Comparison of ENCODE assay signal across 15 mouse cellular contexts in genomic region chr8:46988366-46988765, GRCm38 (mm10).
"Had no signal": no experiment of that assay in that cellular context is flagged by ENCODE, and none has a peak within 500 bp of the region (broad histone marks: within the 10 kb centered on the region; RNA-seq: fewer than 3 reads in every experiment).

No protein-coding gene starts in this region.

- H3K27ac ChIP-seq: left cerebral cortex, adult 2 months; limb, embryonic 15.5 days; liver, embryonic 13.5 days; lung, embryonic 15.5 days; macrophage; stomach, embryonic 15.5 days had no signal

- H3K4me2 ChIP-seq: limb, embryonic 15.5 days; liver, embryonic 13.5 days; lung, embryonic 15.5 days; midbrain, embryonic 11.5 days; stomach, embryonic 15.5 days had no signal

- DNase-seq: kidney, adult 11 months; kidney, postnatal 14 days; liver, embryonic 13.5 days; liver, postnatal 0 days; lung, postnatal 14 days; right cerebral cortex, postnatal 14 days; thymus, adult 2 months; thymus, postnatal 25 days had no signal

- H3K4me3 ChIP-seq: left cerebral cortex, adult 2 months; limb, embryonic 15.5 days; liver, embryonic 13.5 days; lung, embryonic 15.5 days; megakaryocyte, embryonic 14.5 days; stomach, embryonic 15.5 days had no signal

- H3K9ac ChIP-seq: limb, embryonic 15.5 days; liver, embryonic 13.5 days; liver, postnatal 0 days; lung, embryonic 15.5 days; stomach, embryonic 15.5 days had no signal

- ATAC-seq: liver, postnatal 0 days had no signal

- H3K9me3 ChIP-seq: limb, embryonic 15.5 days; liver, embryonic 13.5 days; lung, embryonic 15.5 days; megakaryocyte, embryonic 14.5 days; stomach, embryonic 15.5 days had no signal

- H3K36me3 ChIP-seq: limb, embryonic 15.5 days; liver, embryonic 13.5 days; lung, embryonic 15.5 days; stomach, embryonic 15.5 days had no signal

- H3K4me1 ChIP-seq: limb, embryonic 15.5 days; liver, embryonic 13.5 days; megakaryocyte, embryonic 14.5 days; stomach, embryonic 15.5 days had no signal

- H3K27me3 ChIP-seq: limb, embryonic 15.5 days; liver, embryonic 13.5 days; lung, embryonic 15.5 days; megakaryocyte, embryonic 14.5 days; stomach, embryonic 15.5 days had no signal
